Mouse (Mus musculus): ENCODE data around the gene Cnbd2.

The Cnbd2 gene

DNA sequence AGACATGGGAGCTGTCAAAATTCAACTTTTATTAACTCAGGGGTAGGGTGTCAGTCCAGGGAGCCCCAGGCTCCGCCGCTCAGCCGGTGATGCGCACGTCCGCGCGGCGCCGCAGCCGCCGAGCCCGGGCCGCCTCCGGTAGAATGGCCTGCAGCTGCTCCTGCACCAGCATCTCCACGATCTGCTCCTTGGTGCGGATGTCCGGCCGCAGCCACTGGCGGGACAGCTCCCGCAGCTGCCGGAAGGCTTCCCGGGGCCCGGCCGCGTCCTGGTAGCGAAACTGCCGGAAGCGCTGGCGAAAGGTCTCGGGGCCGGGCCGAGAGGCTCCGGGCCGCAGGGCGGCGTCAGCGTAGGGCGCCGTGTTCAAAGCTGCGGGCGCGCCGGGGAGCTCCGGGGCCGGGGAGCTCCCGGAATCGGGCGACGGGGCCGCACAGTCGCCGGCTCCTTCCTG lies 233 bp upstream of the Cnbd2 start:
- peak; percentile 63 for DNase-seq (ENCODE audit: low spot score)

DNA sequence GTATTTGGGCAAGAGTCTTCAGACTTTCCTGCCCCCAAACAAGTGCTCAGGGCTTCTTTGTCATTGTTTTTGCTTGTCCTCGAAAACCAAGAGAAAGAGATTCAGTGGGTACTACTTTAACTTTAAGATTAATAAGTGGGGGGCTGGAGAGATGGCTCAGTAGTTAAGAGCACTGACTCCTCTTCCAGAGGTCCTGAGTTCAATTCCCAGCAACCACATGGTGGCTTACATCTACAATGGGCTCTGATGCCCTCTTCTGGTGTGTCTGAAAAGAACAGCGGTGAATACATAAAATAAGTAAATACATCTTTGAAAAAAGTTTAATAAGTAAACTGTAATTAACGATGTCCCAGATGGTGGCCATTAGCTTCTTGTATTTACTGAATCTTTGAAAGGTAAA lies 1.1 kb downstream of the Cnbd2 start:
- peak; percentile 27 for DNase-seq (ENCODE audit: low spot score)

DNA sequence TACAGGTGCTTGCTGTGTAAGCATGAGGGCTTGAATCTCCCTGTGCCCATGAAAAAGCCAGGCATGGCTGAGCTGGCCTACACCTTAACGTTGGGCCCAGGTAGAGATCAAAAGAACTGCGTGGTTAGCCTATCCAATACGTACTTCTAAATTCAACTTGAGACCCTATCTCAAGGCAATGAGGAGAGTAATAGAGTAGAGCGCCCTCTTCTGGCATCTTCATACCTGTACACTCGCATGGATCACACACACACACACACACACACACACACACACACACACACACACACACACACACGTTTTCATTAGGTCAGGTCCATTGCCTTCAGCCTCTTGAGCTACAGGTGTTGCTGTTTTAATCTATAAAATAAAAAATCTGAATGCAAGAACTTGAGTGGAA lies 2.7 kb downstream of the Cnbd2 start:
- no peak for DNase-seq (ENCODE audit: low spot score)

DNA sequence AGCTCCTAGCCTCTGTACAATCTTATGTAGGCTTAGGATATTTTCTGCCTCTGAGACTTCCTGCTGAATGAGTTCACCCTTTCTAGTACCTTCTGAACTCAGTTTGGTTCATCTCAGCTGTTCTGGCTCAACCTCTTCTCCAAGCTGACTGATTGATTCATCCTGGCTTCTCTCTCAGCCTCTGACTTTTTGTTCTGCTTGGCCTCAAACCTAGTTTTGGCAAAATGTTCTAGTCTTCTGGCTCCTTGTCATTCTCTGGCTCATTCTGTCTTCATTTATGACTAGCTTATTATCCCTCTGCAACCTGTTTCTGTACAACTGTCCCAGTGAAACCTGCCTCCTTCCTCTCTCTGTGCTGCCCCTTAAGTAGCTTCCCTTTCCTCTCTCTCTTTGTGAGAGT lies 6.4 kb downstream of the Cnbd2 start:
- DNase-seq (ENCODE audit: low spot score), result no peak

DNA sequence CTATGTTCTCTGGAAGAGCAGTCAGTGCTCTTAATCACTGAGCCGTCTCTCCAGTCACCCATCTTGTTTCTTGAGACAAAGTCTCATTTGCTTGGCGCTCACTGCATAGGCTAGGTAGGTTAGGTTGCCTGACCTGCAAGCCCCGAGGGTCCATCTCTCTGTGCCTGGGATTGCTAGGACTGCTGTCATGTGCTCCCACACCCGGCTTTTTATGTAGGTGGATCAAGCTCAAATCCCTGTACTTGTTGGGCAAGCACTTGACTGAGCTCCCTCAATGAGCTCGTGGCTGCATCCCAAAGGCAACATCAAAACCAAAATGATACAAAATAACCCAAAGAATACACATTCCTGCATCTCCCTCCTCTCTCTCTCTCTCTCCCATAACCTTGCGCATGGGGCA lies 9.4 kb downstream of the Cnbd2 start:
- no peak for DNase-seq (ENCODE audit: low spot score)

DNA sequence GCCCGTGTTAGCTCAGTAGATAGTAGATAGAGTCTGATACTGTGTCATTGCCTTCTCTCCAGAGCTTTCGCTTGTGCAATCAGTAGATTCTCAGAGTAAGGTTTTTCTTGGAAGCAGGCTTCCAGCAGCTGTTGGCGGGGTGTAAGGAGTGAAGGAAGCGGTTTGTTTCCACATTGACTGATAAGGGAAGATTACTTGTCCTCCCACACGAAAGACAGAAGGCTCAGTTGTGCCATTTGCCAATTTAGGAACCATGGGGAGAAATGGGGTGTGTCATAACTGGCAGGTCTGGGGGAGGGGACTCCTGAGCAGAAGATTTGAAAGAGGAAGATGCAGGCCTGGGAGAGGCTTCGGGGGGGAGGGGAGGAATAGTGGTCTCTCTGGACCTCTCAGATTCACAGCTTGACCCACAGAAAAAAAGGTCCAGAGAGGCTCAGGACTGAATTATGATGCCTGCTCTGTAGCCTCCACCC lies 12.1 kb downstream of the Cnbd2 start:
- DNase-seq (ENCODE audit: low spot score), result peak; percentile 11

DNA sequence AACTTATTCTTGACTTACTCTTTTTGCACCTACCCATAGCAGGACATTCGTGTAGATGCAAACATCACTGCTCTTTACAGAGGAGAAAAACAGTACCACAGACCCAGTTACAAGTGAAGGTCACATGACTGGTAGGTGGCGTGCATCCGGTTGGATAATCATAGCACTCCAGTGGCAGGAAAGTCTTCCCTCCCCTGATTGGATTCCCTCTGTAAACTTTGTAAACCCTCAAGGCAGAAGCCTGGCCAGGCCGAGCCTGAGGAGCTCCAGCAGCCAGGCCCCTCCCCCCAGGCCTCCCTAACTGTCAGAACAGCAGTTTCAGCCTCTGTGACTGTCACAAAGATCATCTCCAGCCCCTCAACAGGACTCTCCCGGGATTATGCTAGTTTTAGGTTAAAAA lies 12.6 kb downstream of the Cnbd2 start:
- peak; percentile 38 for DNase-seq (ENCODE audit: low spot score)

DNA sequence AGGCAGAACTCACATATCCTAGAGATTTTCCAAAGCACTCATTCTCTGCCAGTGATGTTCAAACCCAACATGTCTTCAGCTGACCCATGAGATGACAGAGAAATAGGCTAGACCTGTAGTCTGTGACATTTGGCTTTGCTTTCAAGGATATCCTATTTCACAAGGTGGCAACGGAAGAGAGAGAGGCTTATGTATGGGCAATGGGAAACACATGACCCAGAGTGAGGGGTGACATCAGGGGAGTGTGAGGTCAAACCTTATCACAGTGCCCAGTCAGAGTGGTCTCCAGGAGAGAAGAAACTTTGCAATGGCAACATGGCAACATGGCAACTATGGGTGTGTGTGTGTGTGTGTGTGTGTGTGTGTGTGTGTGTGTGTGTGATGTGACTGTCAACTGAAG lies 18.6 kb downstream of the Cnbd2 start:
- DNase-seq (ENCODE audit: low spot score), result no peak

DNA sequence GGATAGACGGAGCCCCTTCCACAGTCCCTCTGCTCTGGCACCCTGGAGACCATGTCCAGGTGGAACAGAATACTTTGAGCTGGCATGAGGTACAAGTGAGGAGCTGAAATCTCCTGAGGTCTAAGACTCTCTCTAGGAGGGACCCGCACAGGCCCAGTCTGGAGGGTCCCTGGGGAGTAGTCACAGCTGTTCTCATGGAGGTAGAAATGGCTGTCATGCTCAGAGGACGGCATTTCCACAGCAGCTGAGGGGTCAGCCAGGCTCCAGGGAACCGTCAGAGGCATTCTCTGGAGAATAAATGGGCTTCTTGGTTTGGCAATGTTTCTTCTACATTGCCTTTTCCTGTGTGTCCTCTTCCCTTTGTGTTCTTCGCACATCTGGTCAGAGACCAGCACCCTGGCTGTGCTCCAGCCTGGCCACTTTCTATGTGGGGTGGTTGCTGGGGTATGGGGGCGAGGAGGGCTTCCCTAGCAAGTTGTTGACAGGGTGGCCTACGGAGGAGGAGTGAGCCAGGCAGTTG lies 19.4 kb downstream of the Cnbd2 start:
- no peak for DNase-seq (ENCODE audit: low spot score)

DNA sequence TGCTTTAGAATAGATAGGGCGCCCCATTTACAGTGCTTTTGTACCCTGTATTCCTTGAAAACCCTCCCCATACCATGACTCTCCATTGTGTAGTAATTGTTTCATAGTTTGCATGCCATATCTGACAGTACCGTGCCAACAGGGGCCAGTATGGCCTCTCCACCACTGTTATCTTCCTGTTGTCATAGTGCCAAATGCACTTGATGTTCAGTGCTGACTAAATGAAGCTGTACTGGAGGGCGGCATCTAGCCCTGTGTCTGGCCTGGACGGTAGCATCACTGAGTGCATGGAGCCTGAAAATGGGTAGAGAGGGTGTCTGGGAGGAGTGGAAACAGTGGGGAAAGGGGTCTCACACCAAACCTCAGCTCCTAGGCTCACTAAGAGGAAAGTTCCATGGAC lies 28.0 kb downstream of the Cnbd2 start:
- DNase-seq (ENCODE audit: low spot score), result no peak

DNA sequence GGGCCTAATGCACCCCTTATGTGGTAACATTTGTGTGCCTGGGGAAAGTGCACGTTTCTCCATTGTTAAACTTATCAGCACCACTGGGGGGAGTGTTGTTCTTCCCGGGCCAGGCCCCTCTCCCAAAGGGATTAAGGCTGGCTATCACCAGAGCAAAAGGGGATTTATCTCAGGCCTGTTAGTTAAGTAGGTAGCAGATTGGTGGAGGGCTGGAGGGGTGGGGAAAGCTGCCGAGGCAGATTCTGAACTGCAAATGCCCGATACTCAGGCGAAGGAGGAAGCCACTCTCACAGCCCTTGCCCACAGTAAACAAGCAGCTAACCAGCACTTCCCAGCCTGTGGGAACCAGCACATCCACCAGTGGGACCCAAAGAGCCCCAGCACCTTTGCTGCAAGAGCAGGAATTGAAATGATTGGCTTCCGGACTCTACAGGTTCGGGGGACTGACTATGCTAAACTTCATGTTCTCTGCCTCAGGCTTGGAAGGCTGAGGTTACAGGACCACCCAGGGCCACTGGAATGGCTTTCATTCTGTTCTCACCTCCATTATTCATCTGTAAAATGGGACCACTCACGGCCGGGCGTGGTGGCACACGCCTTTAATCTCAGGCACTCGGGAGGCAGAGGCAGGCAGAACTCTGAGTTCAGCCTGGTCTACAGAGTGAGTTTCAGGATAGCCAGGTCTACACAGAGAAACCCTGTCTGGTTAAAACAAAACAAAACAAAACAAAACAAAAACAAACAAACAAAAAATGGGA lies 32.9 kb downstream of the Cnbd2 start:
- peak; percentile 41 for DNase-seq (ENCODE audit: low spot score)

DNA sequence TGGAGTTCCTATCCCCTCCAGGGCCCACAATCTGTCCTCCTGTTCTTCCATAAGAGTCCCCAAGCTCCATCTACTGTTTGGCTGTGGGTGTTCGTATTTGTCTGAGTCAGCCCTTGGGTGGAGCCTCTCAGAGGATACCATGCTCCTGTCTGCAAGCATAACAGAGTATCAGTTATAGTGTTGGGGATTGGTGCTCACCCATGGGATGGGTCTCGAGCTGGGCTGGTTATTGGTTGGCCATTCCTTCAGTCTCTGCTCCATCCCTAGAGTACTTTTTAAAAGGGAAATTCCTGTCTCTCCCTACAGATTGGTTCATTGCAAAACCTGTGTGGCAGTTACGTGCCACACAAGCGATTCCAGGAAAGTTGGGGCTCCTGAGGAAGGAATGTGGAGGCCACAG lies 36.7 kb downstream of the Cnbd2 start:
- no peak for DNase-seq (ENCODE audit: low spot score)

DNA sequence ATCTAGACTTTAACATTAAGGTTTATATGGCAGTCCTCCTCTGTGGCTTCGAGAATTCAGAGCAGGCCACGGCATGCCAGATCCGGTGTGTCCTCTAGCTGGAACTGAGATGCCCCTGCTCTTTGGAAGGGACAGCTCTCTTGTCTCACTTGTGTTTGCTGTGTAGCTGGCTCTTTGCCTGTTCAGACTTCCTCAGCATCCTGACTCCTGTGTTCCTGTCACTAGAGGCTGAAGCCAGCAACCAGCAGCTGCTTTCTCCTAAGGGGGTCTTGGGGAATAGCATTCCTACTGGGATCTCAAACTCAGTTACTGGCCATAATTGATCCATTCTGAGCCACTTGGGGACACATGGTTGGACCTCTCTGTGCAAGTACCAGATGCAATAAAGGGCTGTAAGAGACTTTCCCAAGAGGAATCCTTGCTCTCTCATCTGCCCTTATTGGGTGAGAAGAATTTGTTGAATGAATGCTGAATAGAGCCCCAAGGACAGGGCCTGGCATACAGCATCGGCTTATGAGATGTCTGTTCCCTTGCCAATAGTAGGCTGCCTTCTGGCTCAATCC lies 37.3 kb downstream of the Cnbd2 start:
- no peak for DNase-seq (ENCODE audit: low spot score)

DNA sequence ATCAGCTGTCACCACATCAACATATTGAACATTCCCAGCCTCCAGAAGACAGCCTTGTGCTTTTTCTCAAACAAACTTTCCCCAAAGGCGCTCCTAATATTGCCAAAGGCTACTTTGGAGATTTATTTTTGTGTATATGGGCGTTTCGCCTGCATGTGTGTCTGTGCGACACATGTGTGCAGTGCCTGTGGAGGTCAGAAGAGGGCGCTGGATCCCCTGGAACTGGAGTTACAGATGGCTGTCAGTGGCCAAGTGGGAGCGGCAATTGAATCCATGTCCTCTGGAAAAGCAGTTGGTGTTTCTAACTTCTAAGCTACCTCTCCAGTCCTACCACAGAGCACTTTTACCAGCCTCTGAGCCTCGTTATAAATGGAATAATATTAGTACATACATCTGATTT lies 39.1 kb downstream of the Cnbd2 start:
- no peak for DNase-seq (ENCODE audit: low spot score)

DNA sequence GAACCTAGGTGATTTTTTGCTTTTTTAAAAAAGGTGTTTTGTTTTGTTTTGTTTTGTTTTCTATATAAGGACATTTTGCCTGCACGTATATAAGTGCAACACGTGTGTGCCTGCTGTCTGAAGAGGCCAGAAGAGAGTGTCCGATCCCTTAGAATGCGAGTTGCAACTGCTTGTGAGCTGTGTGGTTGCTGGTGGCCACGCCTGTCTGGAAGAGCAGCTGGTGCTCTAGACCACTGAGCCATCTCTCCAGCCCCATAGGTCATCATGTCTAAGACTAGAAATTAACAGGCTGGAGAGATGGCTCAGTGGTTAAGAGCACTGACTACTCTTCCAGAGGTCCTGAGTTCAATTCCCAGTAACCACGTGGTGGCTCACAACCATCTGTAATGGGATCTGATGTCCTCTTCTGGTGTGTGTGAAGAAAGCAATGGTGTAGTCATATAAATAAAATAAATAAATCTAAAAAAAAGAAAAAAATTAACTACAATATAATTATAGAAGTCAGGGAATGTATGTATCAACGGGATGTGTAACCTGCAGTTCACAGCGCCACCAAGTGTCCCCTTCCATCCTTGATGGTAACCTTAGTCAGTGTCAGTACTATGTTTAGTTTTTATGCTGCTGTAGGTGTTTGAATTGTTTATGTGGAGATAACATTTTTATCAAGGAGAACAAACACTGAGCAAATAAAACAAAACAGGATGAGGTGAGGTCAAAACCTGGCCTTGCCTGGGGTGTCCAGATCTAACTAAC lies 40.5 kb downstream of the Cnbd2 start:
- DNase-seq (ENCODE audit: low spot score), result no peak

DNA sequence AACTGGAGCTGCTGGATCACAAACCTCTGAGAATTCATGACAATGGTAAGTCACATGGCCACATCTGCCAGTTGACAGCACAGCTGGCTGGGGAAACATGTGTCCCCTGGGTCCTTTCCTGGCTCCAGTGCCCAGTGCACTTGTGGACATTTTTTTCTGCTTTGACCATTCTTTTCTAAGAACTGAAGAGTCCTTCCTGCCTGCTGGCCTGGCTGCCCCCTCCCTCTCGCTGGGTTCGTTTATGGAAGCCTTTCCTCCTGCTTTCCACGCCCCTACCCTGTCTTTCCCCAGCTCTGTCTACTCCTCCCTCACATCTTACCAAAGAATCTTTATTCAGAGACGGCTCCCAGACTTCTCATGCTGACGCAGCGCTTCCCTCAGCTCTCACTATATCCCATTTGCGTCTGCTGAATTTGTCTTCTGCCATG lies 41.2 kb downstream of the Cnbd2 start:
- DNase-seq (ENCODE audit: low spot score), result peak; percentile 6

DNA sequence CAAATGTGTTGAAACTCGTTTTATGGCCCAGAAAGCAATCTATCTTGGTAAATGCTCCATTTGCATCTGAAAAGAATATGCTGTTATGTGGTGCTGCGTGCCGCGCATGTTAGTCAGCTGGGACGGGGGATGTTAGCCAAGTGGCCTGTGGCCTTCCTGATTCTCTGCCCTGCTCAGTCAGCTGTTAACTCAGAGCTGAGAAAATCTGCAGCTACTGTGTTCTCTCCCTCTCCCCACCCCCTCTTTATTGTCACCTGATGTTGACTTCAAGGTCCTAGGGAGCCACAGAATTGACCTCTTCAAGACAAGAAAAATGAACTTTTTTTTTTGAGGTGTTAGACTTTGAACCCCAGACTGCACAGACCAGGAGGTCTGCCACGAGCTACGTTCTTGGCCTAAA lies 43.9 kb downstream of the Cnbd2 start:
- no peak for DNase-seq (ENCODE audit: low spot score)

DNA sequence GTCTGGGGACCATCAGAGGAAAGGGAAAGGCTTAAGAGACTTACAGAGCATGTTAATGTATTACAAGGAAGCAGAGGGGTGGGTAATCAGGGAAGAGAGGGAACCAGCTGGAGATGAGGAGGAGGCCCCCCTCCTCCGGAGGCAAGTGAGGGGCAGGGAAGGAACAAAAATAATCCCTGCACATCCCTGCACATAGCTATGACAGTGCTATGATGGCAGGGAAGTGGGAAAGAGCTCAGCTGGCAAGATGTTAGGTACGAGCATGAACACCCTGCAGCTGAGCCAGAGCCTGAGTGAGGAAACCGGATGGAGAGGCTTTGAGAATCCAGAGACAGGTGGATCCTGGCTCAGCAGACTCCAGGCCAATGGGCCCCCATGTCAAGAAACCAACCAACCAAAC lies 56.4 kb downstream of the Cnbd2 start:
- DNase-seq (ENCODE audit: low spot score), result no peak

DNA sequence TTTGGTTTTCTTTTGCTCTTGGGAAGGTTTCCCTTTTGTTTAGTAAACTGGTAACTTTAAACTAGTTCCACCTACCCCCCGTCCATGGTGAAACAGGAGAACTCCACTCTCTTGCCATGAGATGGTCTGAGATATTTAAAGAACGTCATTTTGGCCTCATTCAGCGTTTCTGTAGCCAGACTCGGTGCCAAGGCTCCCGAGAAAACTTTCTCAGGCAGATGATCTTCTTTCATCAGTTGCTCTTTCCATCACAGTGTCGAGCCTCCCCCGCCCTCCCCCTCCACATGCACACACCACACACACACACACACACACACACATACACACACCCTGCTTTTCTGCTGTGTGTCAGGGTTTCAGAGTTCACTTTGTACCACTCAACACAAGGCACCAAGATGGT lies 58.8 kb downstream of the Cnbd2 start:
- no peak for DNase-seq (ENCODE audit: low spot score)

DNA sequence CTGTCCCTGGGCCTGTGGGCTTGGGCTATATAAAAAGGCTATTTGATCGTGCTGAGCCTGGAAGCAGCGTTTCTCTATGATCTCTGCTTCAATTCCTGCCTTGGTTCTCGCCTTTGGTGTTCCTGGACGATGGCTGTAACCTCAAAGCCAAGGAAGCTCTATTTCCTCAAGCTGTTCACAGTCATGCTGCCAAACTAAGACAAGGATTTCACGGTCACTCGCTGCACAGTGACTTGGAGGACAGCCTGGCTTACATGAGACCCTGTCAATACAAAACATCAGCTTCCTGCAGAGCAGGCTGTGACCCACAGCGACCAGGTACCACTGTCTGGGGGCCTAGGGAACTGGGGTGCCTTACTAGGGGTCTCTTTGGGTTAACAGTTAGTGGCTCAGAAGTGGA lies 64.9 kb downstream of the Cnbd2 start:
- DNase-seq (ENCODE audit: low spot score), result no peak

DNA sequence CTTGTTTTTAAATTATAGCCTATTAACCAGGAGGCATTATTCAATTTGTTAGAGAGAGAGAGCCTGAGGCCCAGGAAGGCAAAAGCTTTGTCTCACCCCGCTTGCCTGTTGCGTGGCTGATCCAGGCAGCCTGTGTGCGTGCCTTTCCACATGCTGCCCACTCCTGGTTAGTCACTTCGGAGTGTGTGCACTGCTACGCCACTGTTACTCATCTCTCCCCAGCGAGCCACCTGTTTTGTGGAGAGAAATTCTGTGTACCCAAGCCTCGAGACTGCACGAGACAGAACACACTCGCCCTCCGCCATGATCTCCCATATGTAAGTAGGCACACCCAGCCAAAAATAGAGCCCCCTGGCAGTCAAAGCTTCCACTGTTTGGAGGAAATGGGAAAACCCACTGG lies 67.8 kb downstream of the Cnbd2 start:
- DNase-seq (ENCODE audit: low spot score), result no peak

DNA sequence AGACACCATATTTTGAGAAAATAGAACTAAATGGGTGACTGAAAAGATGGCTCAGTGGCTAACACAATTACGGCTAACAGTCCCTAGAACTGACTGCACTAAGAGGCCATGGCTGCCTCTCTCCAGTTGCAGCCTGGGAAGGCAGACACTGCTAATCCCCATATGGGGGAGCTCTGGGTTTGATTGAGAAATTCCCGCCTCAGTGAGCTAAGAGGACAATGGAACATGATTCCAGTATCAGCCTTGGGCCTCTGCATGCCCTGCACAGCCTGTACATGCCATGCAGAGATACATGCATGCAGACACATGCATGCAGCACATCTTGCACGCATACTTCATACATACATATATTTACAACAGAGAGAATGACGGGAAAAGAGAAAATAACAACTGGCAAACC lies 69.3 kb downstream of the Cnbd2 start:
- peak; percentile 51 for DNase-seq (ENCODE audit: low spot score)

Data from embryo, embryonic 10.5 days (tissue).